Mouse (Mus musculus): ENCODE results near the gene Phf21b.
"Not testable (repeated sequence)": the region's sequence is repeated elsewhere in the genome, so short reads cannot be mapped to it uniquely, and the experiment has no call there.

The Phf21b gene

DNA sequence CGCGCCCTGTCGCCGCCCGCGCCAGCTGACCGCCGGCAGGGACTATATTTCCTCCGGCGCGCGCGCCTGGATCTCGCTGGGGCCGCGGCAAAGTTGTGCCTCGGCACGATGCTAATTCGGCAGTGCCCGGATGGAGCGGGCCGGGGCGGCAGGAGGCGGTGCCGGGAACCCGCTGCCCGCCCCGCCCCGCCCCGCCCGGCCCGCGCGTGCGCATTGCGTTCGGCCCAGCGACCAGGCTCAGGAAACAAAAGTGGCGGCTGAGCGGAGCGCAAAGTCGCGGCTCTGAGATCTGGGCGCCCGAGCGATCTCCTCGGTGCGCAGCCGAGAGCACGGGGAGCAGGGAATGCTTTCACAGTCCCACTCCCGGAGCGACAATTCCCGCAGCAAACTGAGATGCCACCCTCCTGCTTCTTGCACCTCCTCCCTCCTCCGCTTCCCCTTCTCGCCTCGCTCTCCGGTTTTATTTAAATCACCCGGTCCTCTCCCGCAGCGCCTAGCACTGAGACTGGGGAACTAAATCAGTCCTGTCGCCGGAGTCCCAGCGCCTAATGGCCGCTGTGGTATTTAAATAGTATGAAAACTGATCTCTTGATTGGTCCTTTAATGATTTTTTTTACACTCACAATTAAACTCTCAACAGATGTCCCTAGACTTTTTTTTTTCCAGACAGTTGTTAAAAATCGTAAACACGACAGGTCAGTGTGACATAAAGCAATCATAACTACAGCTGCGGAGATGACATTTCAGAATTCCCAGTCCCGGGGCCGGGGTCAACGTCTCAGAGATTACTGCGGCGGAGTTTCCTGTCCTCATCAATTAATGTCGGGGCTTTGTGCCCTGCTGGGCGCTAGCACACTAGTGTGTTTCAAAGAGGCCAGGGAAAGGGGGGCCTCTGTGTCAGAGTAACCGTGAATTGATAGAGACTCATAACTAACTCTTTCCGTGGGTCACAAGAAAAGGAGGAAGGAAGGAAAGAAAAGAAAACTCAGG, at the start of gene Phf21b:
Phf21b (minus strand) TSS at position 44 of the 990 bp plus-strand sequence.
- DNase-seq (ENCODE audit: low read depth in 2 of 2, low spot score in 2 of 2), result peak; percentile 54 to 64

DNA sequence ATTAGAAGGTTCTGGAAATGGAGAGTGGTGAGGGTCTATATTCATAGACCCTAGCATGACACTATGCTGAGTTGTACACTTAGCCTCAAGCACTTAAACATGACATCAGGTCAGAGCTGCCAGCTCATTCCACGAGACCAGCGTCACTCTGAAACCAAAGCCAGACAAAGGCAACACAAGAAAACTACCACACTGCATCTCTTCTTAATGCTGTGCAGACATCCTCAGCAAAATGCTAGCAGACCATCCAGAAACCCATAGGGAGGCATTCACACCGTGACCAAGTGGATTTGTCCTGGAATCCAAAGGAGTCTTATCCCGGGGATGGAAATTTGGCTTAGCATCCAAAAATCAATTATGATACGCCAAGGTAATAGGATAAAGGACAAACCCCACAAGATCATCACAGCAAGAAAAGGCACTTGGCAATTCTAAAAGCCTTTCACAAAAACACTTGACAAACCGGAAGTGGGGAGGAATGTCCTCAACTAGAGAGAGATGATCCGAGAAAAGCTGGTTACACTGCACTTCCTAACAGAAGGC, 48.1 kb upstream of the Phf21b start:
- no peak for DNase-seq (ENCODE audit: low read depth in 2 of 2, low spot score in 2 of 2)

DNA sequence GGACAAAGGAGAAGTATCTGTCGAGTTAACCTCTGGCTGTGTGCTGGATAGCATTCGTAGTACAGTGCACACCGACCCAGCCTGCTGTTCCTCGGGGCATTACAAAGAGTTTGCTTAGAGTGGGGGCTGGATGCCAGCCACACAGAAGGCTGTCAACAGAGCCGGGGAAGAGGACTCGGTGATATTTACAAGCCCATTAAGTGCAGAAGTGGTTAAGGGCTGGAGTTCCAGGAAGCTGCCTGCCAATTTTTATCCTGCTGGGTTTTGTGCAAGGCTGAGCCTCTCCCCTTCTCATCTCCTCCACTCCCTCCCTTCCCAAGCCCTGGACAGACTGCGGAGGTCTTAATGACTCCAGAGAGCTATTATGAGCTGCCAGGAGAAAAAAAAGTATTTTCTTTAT, 42.2 kb upstream of the Phf21b start:
- DNase-seq (ENCODE audit: low read depth in 2 of 2, low spot score in 2 of 2), result no peak

DNA sequence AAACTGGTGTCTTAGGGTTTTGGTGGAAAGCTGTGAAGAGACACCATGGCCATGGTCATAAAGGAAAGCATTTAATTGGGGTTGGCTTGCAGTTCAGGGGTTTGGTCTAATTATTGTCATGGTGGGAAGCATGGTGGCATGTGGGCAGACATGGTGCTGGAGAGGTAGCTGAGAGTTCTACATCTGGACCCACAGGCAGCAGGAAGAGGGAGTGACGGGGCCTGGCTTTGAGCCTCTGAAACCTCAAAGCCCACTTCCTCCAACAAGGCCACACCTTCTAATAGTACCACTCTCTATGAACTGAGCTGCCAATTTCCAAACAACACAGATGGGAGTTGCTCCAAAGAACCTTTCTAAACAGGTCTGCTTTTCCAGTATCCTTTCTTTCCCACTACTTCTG, 40.8 kb upstream of the Phf21b start:
- peak in 1 of 2 experiments; percentile 6 for DNase-seq (ENCODE audit: low read depth in 2 of 2, low spot score in 2 of 2)

DNA sequence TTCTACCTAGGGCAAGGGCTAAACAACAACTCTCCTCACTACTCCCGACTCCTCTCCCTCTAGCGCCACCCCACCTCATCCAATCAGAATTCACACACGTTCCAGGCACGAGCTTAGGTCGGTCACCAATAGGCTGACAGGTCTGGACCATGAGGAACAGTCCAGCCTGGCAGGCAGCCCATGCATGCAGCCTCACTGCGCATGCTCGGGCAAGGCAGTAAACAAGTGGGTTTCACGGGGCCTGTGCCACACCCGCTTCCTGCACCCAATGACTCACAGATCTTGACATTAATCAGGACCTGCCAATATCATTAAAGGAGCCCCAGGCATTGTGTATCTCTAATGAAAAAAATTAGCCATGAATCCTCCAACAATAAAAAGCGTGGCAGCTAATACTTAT, 40.4 kb upstream of the Phf21b start:
- DNase-seq (ENCODE audit: low read depth in 2 of 2, low spot score in 2 of 2), result not testable (repeated sequence)

DNA sequence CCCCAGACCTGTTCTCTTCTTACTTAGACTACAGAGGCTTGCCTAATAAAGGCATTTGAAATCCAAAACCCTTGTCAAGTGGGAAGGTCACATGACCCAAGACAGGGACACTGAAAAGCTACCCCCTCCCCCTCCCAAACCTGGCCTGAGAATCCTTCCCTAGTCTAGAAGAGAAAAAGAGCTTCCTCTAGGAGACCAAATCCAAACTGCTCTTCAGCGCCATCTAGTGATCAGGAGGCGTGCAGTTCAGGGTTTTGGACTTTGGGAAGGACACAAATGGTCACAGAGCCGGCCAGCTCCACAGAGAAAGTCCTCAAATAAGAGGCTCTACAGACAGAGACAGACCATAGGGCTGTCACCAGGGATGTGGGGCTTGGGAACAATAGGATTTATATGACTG, 35.8 kb upstream of the Phf21b start:
- DNase-seq (ENCODE audit: low read depth in 2 of 2, low spot score in 2 of 2), result peak; percentile 5 to 37

DNA sequence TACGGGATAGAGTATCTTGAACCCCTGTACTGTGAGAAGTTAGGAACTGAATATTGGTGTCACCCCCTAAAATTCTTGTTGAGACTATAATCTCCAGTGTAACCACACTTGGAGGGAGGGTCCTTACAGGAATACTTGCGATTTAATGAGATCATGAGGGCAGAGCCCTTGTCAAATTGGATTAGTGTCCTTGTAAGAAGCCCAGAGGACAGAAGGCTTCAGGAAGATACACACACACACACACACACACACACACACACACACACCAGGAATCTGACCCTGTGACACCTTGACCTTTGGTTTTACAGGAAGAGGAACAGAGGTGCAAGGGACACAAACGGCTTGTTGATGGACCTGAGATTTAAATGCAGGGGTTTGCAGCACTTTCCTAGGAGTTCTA, 35.4 kb upstream of the Phf21b start:
- no peak for DNase-seq (ENCODE audit: low read depth in 2 of 2, low spot score in 2 of 2)

DNA sequence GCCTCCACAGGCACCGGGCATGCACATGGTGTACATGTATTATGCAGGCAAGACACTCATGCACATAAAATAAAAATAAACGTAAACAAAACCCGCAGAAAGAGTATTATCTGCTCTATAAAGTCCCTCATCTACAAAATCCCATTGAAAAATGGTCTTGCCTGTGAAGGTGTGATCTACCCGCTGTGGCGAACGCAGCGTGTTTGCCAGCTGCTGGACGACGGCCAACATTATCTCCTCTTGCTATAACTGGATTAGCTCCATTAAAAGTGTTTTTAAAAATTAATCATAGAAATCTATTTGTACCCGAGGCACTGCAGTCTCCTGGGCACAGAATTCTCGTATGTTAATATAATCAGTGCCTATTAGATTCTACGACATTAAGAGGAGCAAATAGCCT, 32.2 kb upstream of the Phf21b start:
- no peak for DNase-seq (ENCODE audit: low read depth in 2 of 2, low spot score in 2 of 2)

DNA sequence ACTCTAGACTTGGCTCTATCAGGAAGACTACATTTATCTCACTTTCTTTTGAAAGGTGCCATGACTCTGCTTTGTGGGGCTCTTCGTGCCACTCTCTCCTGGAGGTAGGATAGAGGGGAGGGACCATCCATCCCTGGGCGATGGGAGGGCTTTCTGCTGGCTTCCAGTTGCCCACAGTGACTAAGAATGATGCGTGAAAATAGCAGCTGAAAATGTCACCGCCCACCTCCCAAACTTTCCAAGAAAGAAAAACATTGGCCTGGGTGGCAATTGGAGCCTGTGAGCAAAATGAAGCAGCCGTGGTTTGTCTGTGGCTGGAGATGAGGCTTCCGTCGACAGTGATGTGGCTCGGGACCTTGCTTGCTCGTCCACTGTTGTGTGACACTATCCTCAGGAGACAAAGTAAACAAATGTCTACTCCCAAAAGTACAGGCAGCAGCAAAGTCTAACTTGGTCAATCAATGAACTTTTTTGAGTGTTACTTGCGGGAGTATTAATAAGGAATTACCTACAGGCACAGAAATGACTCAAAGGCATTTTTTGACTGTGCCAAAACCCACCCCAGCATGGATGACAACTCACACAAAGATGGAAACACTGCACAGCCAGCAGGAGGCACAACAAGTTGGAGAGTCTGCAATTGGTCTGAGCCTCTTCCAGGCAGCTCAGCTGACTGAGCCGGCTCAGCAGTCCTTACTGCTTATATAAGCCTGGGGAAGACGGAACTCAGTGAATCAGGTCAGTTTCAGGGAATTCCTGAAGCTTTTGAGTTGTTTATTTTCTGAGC, 21.4 kb upstream of the Phf21b start:
- no peak for DNase-seq (ENCODE audit: low read depth in 2 of 2, low spot score in 2 of 2)

DNA sequence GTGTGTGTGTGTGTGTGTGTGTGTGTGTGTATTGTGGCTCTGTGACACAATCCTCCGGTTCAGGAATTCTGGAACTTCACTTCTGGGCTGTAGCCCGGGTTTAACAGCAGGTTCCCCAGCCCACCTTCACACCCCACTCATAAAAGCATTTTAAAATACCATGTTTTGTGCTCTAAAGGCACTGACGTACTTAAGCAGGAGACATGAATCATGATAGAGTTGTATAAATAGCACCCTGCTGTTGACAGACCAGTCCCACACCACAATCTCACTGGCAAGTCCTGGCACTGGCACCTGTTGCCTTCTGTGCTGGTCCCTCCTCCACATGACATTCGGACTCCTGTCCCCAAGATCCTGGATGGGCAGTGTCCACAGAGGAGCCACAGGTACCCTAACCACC, 18.0 kb upstream of the Phf21b start:
- no peak for DNase-seq (ENCODE audit: low read depth in 2 of 2, low spot score in 2 of 2)

DNA sequence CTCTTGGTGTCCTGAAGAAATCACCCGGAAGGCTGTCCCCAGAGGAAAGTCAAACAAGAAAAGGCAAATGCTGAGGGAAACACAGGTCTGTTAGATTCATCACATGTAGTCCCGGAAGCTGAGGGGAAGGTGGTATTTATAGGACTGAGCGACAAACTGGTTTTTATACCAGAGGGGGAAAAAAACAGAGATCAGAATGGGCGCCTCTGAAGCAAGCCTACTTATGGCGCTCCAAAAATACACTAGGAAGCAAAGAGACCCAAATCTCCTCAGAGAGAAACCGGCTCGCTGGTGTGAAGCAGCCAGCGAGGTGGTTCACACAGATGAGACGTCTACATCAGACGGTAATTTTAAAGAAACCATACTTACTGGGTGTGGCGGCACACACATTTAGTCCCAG, 17.2 kb upstream of the Phf21b start:
- no peak for DNase-seq (ENCODE audit: low read depth in 2 of 2, low spot score in 2 of 2)

DNA sequence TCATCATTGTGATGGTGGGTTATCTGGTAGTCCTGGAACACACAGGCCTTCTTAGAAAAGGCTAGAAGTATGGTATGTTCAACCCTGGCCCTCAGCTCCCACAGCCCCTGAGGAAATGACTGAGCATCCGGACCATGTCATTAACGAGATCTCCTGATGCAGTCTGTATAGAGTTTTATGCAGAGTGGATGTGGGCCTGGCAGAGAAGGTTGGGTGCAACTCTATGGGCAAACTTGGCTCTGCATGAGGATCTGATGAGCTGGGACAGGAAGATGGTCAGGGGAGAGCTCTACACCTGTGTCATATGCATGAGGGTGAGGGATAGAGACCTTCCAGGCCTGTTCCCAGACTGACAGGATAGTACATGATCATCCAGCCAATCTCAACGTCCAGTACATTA, 16.0 kb upstream of the Phf21b start:
- no peak for DNase-seq (ENCODE audit: low read depth in 2 of 2, low spot score in 2 of 2)

DNA sequence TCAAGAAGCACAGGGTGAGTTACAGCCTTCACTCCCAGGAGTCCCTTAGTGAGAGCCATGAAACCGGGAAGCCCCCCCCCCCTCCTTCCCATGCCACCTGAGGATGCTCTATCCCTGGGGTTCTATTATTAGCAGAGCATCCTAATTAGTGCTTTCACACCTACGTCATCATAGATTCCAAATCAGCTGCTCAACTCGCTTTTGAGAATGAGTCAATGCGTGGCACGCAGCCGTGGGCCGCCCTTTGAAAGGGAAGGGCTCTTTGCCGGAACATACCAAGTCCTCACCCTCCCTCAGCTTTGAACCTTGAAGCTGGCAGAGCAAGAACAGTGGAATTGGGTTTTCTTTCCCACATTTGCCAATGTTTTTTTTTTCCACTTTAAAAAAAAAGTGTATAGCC, 6.1 kb upstream of the Phf21b start:
- no peak for DNase-seq (ENCODE audit: low read depth in 2 of 2, low spot score in 2 of 2)

DNA sequence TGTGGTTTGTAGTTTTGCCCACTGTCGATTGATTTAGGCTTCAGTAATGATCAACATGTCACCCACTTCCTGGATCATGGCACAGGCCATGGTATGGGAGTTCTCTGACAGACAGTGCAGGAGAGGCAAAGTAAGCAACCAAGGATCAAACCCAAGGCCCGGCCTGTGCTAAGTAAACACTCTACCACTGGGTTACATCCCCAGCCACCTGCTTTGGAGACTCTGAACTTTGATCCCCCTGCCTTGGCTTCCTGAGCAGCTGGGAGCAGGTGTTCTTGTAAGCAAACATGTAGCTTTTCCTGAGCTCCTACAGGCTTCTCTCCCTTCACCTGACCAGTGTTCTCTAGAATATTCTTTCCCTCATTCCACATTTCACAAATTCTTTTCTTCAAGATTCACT, 1.8 kb upstream of the Phf21b start:
- DNase-seq (ENCODE audit: low read depth in 2 of 2, low spot score in 2 of 2), result no peak

DNA sequence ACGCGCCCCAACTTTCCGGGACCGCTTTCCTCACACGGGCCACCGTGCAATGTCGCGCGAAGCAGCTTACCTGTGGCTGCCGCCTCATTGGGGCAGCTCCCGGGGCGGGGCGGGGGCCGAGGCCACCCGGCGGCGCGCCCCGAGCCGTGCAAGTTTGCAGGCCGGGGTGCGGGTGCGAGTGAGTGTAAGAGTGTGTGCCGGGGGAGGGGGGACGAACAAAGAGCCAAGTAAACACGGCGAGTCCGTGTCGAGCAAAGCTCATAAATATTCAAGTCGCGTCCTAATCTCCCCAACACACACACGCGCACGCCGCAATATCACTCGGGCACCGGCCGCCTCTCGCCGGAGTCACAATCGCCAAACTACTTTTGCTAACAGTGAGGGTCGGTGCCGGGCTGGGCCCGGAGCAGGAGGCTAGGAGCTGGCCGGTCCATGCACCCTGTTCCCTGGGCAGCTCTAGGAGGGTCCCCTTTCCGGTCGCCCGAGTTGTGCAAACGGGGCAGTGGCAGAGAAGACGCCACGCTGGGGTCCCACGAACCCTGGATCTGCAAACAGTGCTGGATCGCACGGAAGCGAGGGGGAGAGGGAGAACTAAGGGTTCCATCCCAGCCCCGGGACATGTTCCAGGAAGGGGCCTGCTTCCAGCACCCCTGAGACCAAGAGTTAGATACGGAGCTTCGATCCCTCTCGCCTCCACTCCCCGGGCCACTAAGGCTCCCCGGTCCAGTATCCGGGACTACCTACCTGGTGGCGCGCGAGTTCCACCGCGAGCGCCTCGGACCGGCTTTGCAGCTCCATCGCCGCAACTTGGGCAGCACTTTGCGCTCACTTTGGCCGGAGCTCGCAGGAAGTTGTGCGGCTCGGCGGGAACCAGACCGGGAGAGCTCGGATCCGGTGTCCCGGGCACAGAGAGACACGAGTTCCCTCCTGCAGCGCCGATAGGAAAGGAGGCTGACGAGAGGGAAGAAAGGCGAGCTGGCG, 638 bp downstream of the Phf21b start:
- peak; percentile 14 to 23 for DNase-seq (ENCODE audit: low read depth in 2 of 2, low spot score in 2 of 2)

DNA sequence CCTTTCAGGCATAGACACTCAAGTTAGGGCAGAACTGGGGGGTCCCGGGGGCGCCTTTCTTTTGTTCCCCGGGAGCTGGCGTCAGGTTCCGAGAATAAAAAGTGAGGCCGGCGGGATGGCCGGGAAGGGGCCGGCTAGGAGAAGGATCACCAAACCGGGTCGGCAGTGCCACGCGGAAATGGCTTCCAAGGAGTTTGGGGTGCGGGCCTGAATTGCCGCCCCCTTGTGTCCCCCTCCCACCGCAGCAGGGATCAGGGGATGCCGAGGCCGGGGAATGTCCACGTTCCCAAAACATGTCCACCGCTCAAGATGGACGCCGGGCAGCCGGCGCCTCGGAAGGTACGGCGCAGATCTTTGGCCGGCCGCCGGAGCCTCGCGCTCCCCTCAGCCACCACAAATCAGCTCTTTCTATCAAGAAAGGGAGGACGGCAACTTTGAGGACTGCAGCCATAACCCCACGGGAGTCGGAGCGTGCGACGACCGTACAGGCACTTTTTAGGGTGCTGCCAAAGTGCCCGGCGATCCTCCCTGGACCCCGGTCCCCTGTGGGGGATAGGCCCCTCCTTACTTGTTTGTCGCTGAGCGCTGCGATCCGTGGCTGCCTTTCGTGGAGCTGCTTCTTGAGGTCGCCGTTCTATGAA, 1.6 kb downstream of the Phf21b start:
- DNase-seq (ENCODE audit: low read depth in 2 of 2, low spot score in 2 of 2), result no peak

DNA sequence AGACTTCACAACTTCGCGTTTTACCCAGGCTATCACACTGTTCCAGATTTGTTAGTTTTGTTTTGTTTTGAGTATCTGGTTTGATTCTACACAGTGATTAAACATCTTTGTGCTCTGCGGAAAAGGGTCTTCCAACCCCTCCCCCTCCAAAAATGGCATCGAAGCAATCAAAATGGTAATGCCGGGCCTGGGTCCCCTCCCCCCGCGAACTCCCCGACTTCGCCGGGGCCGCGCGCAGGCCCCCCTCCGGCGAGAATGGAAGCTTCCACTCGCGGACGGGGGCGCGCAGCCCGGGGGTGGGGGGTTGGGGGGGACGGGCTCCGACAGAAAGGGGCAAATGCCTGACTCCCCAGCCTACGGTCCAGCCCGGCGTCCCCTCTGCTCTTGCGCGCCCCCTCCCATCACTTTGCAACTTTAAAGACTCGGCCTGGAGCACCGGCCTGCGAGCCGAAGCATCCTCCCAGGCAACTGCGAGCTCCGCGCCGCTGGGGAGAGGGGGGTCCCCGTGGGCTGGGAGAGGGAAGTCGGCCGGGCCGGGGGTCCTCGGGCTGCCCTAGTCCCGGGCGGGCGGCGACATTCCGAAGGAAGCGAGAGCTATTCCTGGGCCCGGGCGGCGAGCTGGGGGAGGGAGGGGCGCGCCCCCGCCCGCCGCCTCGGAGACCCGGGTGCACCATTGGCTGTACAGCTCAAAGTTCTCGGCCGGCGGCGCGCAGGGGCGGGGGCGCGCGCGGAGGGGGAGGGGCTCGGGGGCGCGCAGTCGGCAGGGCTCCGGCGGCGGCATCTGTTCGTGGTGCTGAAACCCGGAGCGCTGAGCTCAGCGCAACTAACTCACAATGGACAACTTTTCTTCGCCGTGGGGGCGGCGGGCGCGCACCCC, 2.4 kb downstream of the Phf21b start:
- DNase-seq (ENCODE audit: low read depth in 2 of 2, low spot score in 2 of 2), result no peak

DNA sequence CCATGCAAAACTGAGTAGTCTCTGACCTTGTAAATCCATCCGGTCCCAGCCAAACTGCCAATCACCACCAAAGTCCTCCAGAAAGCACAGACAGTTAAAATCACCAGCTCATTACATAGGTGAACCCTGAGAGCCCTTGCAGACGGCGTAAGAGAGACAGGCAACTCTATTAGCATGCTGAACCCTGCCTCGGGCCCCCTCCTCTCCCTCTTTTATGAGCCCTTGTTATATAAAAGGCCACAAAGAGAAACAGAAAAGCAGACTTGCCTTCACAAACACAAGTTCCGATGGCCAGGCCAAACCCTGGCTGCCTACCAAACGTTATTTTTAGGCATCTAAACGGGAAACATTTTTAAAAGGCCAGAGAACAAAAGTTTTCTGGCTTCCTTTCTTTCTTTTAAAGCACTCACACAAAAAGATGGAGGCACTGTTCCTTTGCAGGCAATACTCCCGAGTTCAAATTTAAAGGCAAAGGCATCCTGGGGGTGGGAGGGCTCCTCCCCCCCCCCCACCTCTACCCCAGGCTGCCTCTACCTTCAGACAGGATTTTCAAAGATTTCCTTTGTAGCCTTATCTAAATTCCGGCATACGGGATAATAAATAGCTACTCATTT, 3.3 kb downstream of the Phf21b start:
- no peak for DNase-seq (ENCODE audit: low read depth in 2 of 2, low spot score in 2 of 2)

DNA sequence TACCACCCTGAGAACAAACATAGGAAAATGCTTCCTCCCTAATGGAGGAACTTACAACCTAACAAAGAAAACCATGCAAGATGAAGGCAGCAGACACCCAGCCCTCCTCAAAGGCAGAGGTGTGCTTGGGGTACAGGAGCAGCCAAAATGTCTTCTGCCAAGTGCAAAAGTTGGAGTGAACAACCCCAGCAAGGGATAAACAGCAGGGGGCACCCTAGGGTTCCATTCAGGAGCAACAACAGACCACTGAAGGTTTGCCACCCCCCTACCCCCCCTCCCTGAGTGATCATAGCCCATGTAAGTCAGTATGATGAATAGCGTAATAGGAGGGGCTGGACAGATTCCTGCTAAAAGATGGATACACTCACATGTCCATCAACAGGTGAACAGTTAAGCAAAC, 5.5 kb downstream of the Phf21b start:
- DNase-seq (ENCODE audit: low read depth in 2 of 2, low spot score in 2 of 2), result no peak

Measured in CD8-positive naive resting alpha-beta T cell, adult 2 months (primary cell).